Mouse (Mus musculus) urinary bladder, postnatal 36 days (tissue): ENCODE results near the gene Reg4.

Source experiments
- DNase-seq, 2 experiments: peaks; one replicate each; pipeline ENCODE4 v3.0.0; 2022; ENCODE audit warnings: low spot score in 2 of 2, mixed read lengths in 1 of 2

Reg4 gene

GRCm38 (mm10) chr3:98280933-98281678 lies 59.1 kb downstream of the Reg4 start:
- peak; percentile 61 to 65 for DNase-seq

- no peak for DNase-seq
These were observed 60.5 kb downstream of the Reg4 start for GRCm38 (mm10) chr3:98282422-98282821.

GRCm38 (mm10) chr3:98283205-98283604 lies 61.2 kb downstream of the Reg4 start:
- DNase-seq: no peak
